Mouse (Mus musculus) stomach, postnatal 0 days (tissue): ENCODE measurements around the gene Myl12a. TPM values are rescaled to one million over a fixed set of nuclear protein-coding genes. Genes with fewer than 3 reads are reported as not detected.

Experiments used
- ATAC-seq: fragments of 200-750 bp; cut with Nextera tagmentation; 2 replicates; pipeline ENCODE4 v1.8.0; 2017; ENCODE audit not compliant: low FRiP score, low TSS enrichment
- DNase-seq: peaks from one replicate; pipeline ENCODE4 v3.0.0-alpha.2; 2016; ENCODE audit warnings: low spot score
- H3K27ac ChIP-seq: fragments of 300-500 bp; sonication (generic); replicated peaks from 2 replicates; pipeline ENCODE4 v1.5.1; 2014; ENCODE audit warnings: mild to moderate bottlenecking, control low read depth
- H3K27me3 ChIP-seq: fragments of 300-500 bp; sonication (generic); 2 replicates; pipeline ENCODE4 v1.6.1; 2014; ENCODE audit warnings: low read length; ENCODE audit not compliant: control insufficient read depth, insufficient read depth
- H3K36me3 ChIP-seq: fragments of 300-500 bp; sonication (generic); 2 replicates; pipeline ENCODE4 v1.6.1; 2014; ENCODE audit warnings: low read length, mixed read lengths; ENCODE audit not compliant: control insufficient read depth, insufficient read depth
- H3K4me1 ChIP-seq: fragments of 300-500 bp; sonication (generic); replicated peaks from 2 replicates; pipeline ENCODE4 v1.6.1; 2014; ENCODE audit warnings: antibody characterized with exemption; ENCODE audit not compliant: control insufficient read depth, insufficient read depth
- H3K4me2 ChIP-seq: fragments of 300-500 bp; sonication (generic); replicated peaks from 2 replicates; pipeline ENCODE4 v1.6.1; 2014; ENCODE audit warnings: low read depth, mild to moderate bottlenecking, control low read depth, moderate library complexity
- H3K4me3 ChIP-seq: fragments of 300-500 bp; sonication (generic); 2 replicates; pipeline ENCODE4 v1.5.1; 2014; ENCODE audit warnings: low read depth, low read length, control low read depth
- H3K9ac ChIP-seq: fragments of 300-500 bp; sonication (generic); 2 replicates; pipeline ENCODE4 v1.6.1; 2014; ENCODE audit warnings: mild to moderate bottlenecking, low read length, control low read depth, mixed read lengths
- H3K9me3 ChIP-seq: fragments of 300-500 bp; sonication (generic); 2 replicates; pipeline ENCODE4 v1.6.1; 2016; ENCODE audit warnings: low read length; ENCODE audit not compliant: control insufficient read depth
- CTCF ChIP-seq: IDR thresholded peaks from 2 replicates; pipeline ENCODE4 v1.5.1; 2016; ENCODE audit warnings: antibody characterized with exemption, low read depth, mild to moderate bottlenecking, moderate library complexity
- EP300 ChIP-seq: optimal IDR thresholded peaks from 2 replicates; pipeline ENCODE3; 2016; ENCODE audit warnings: antibody characterized with exemption
- WGBS: fragments of 180-500 bp; shearing (Covaris S2); extraction: QIAGEN DNeasy Blood & Tissue Kit; methylation state at CpG from one replicate; pipeline ENCODE4 v1.1.7; 2014; 5-methylcytosine and 5-hydroxymethylcytosine counted together
- polyA plus RNA-seq: library from polyadenylated mRNA; unstranded; fragments of >200 nt; fragmentation: Nextera tagmentation; extraction: Ambion mirVana; gene quantifications from 2 replicates; pipeline ENCODE4 v1.2.1, GENCODE M21; 2015

Gene Myl12a
- polyA plus RNA-seq, 1 experiment from 2014 or later: 534 TPM

- TF ChIP-seq CTCF (no peak), EP300 (no peak)
- Histone ChIP-seq H3K4me1 (no peaks in the 10 kb centered on the region), H3K4me3 (no peak overlapping the region), H3K27me3 (no peaks in the 10 kb centered on the region), H3K27ac (no peak overlapping the region), H3K9me3 (no peaks in the 10 kb centered on the region), H3K9ac (no peak overlapping the region), H3K36me3 (no peaks in the 10 kb centered on the region), H3K4me2 (no peak overlapping the region)
- WGBS: over 99% methylated on average over 3 of the region's 3 CpGs
- no peak for DNase-seq
- no peak for ATAC-seq
These were observed 15.5 kb upstream of the Myl12a start for GRCm38 (mm10) chr17:71018151-71018550.

- H3K9me3 ChIP-seq: no peaks in the 10 kb centered on the region
- DNase-seq: no peak
- TF ChIP-seq EP300: no peak
- TF ChIP-seq CTCF: no peak
- H3K27ac ChIP-seq: no peak overlapping the region
- no peak for ATAC-seq
- H3K4me2 ChIP-seq: no peak overlapping the region
- H3K36me3 ChIP-seq: no peaks in the 10 kb centered on the region
- no peak overlapping the region for H3K4me3 ChIP-seq
- no peaks in the 10 kb centered on the region for H3K27me3 ChIP-seq
- no peak overlapping the region for H3K9ac ChIP-seq
- H3K4me1 ChIP-seq: no peaks in the 10 kb centered on the region
- WGBS: 94% methylated on average over 4 of the region's 4 CpGs
These were observed 14.8 kb upstream of the Myl12a start for GRCm38 (mm10) chr17:71017457-71017998.

GRCm38 (mm10) chr17:71014911-71015310 lies 12.2 kb upstream of the Myl12a start:
- no peak for TF ChIP-seq EP300
- TF ChIP-seq CTCF: no peak
- H3K27ac ChIP-seq: peak overlapping the region; percentile 24; the same call in 1 of the 2 replicates

GRCm38 (mm10) chr17:71013105-71013504 lies 10.4 kb upstream of the Myl12a start:
- Histone ChIP-seq H3K9ac (no peak overlapping the region), H3K27me3 (no peaks in the 10 kb centered on the region), H3K9me3 (no peaks in the 10 kb centered on the region), H3K4me1 (no peaks in the 10 kb centered on the region), H3K36me3 (no peaks in the 10 kb centered on the region), H3K4me2 (no peak overlapping the region), H3K27ac (no peak overlapping the region), H3K4me3 (no peak overlapping the region)
- ATAC-seq (no peak), DNase-seq (no peak)
- TF ChIP-seq CTCF (no peak), EP300 (no peak)
- WGBS: 56% methylated on average over 6 of the region's 6 CpGs

More at GRCm38 (mm10) chr17:71014911-71015310, 12.2 kb upstream of the Myl12a start:
- H3K9me3 ChIP-seq: no peaks in the 10 kb centered on the region
- WGBS: 64% methylated on average over 5 of the region's 5 CpGs
- no peak overlapping the region for H3K9ac ChIP-seq
- H3K27me3 ChIP-seq: no peaks in the 10 kb centered on the region
- no peak overlapping the region for H3K4me2 ChIP-seq
- H3K36me3 ChIP-seq: no peaks in the 10 kb centered on the region
- ATAC-seq: no peak
- no peaks in the 10 kb centered on the region for H3K4me1 ChIP-seq
- no peak for DNase-seq
- no peak overlapping the region for H3K4me3 ChIP-seq

- no peaks in the 10 kb centered on the region for H3K9me3 ChIP-seq
- DNase-seq: no peak
- WGBS: 84% methylated on average over 9 of the region's 9 CpGs
- H3K9ac ChIP-seq: no peak overlapping the region
- no peaks in the 10 kb centered on the region for H3K4me1 ChIP-seq
- no peak overlapping the region for H3K4me2 ChIP-seq
- no peaks in the 10 kb centered on the region for H3K36me3 ChIP-seq
- ATAC-seq: no peak
- H3K27ac ChIP-seq: no peak overlapping the region
- no peak for TF ChIP-seq EP300
- no peak for TF ChIP-seq CTCF
- H3K4me3 ChIP-seq: no peak overlapping the region
- H3K27me3 ChIP-seq: no peaks in the 10 kb centered on the region
These were observed 9.4 kb upstream of the Myl12a start for GRCm38 (mm10) chr17:71011931-71012662.

GRCm38 (mm10) chr17:71010646-71011242 lies 8.1 kb upstream of the Myl12a start:
- 65% methylated on average over 7 of the region's 7 CpGs for whole genome bisulfite sequencing
- peak; percentile 15; the same call in 1 of the 2 replicates for ATAC-seq
- H3K36me3 ChIP-seq: no peaks in the 10 kb centered on the region

More at GRCm38 (mm10) chr17:71010646-71011242, 8.1 kb upstream of the Myl12a start:
- H3K4me1 ChIP-seq: no peaks in the 10 kb centered on the region
- no peak for DNase-seq
- H3K27me3 ChIP-seq: no peaks in the 10 kb centered on the region
- no peak overlapping the region for H3K27ac ChIP-seq
- H3K9me3 ChIP-seq: no peaks in the 10 kb centered on the region
- H3K4me2 ChIP-seq: no peak overlapping the region
- no peak overlapping the region for H3K4me3 ChIP-seq
- H3K9ac ChIP-seq: no peak overlapping the region
- no peak for TF ChIP-seq EP300
- TF ChIP-seq CTCF: no peak
